Mouse (Mus musculus): ENCODE data around the gene Vmn1r69.

The Vmn1r69 gene

GRCm38 (mm10) chr7:10613559-10613958 lies at the start of gene Vmn1r69:
Gene Vmn1r69 (minus strand): TSS chr7:10613659.

GRCm38 (mm10) chr7:10631232-10631631 lies 17.8 kb upstream of the Vmn1r69 start, which contains the start of gene Vmn1r70:
Gene Vmn1r70 (plus strand): TSS chr7:10631532.
- 69% methylated on average over 1 of the region's 1 CpGs for WGBS

GRCm38 (mm10) chr7:10558385-10558784 lies 55.1 kb downstream of the Vmn1r69 start, which contains the start of gene Vmn1r68:
Gene Vmn1r68 (minus strand): TSS chr7:10558485.
- WGBS: 70% methylated on average over 2 of the region's 2 CpGs
